Mouse (Mus musculus) lung, embryonic 14.5 days (tissue): ENCODE results near the gene Dek. TPM values are rescaled to one million over a fixed set of nuclear protein-coding genes. Genes with fewer than 3 reads are reported as not detected.
A peak's percentile ranks its signal among the peaks of the same experiment; 100 is the strongest.

Experiments
- ATAC-seq: fragments of 200-750 bp; cut with Nextera tagmentation; 2 replicates; pipeline ENCODE4 v1.8.0; 2017; ENCODE audit warnings: mild to moderate bottlenecking, moderate TSS enrichment, moderate library complexity; ENCODE audit not compliant: insufficient read depth
- DNase-seq: peaks from one replicate; pipeline ENCODE4 v3.0.0-alpha.2; 2015
- H3K27ac ChIP-seq: fragments of 300-500 bp; sonication (generic); 2 replicates; pipeline ENCODE4 v1.5.1; 2014; ENCODE audit warnings: low read depth, mild to moderate bottlenecking, moderate library complexity
- H3K27me3 ChIP-seq: fragments of 300-500 bp; sonication (generic); 2 replicates; pipeline ENCODE4 v1.6.1; 2014; ENCODE audit warnings: low read length, control low read depth; ENCODE audit not compliant: insufficient read depth
- H3K36me3 ChIP-seq: fragments of 300-500 bp; sonication (generic); 2 replicates; pipeline ENCODE4 v1.6.1; 2014; ENCODE audit warnings: control low read depth; ENCODE audit not compliant: insufficient read depth
- H3K4me1 ChIP-seq: fragments of 300-500 bp; sonication (generic); 2 replicates; pipeline ENCODE4 v1.6.1; 2014; ENCODE audit warnings: antibody characterized with exemption, control low read depth; ENCODE audit not compliant: insufficient read depth
- H3K4me2 ChIP-seq: fragments of 300-500 bp; sonication (generic); 2 replicates; pipeline ENCODE4 v1.6.1; 2014; ENCODE audit warnings: mild to moderate bottlenecking
- H3K4me3 ChIP-seq: fragments of 300-500 bp; sonication (generic); 2 replicates; pipeline ENCODE4 v1.5.1; 2014; ENCODE audit warnings: low read depth, low read length
- H3K9ac ChIP-seq: fragments of 300-500 bp; sonication (generic); 2 replicates; pipeline ENCODE4 v1.6.1; 2014
- H3K9me3 ChIP-seq: fragments of 300-500 bp; sonication (generic); 2 replicates; pipeline ENCODE4 v1.6.1; 2016; ENCODE audit warnings: low read depth, low read length, control low read depth
- CTCF ChIP-seq: IDR thresholded peaks from 2 replicates; pipeline ENCODE4 v1.5.1; 2016; ENCODE audit warnings: antibody characterized with exemption, low read depth
- WGBS: fragments of 180-500 bp; shearing (Covaris S2); extraction: QIAGEN DNeasy Blood & Tissue Kit; methylation state at CpG from one replicate; pipeline ENCODE4 v1.1.7; 2014; 5-methylcytosine and 5-hydroxymethylcytosine counted together
- polyA plus RNA-seq: library from polyadenylated mRNA; unstranded; fragments of >200 nt; fragmentation: Nextera tagmentation; extraction: Ambion mirVana; gene quantifications from 2 replicates; pipeline ENCODE4 v1.2.1, GENCODE M21; 2014

Gene Dek
- polyA plus RNA-seq, 1 experiment from 2014 or later: 326 TPM

DNA sequence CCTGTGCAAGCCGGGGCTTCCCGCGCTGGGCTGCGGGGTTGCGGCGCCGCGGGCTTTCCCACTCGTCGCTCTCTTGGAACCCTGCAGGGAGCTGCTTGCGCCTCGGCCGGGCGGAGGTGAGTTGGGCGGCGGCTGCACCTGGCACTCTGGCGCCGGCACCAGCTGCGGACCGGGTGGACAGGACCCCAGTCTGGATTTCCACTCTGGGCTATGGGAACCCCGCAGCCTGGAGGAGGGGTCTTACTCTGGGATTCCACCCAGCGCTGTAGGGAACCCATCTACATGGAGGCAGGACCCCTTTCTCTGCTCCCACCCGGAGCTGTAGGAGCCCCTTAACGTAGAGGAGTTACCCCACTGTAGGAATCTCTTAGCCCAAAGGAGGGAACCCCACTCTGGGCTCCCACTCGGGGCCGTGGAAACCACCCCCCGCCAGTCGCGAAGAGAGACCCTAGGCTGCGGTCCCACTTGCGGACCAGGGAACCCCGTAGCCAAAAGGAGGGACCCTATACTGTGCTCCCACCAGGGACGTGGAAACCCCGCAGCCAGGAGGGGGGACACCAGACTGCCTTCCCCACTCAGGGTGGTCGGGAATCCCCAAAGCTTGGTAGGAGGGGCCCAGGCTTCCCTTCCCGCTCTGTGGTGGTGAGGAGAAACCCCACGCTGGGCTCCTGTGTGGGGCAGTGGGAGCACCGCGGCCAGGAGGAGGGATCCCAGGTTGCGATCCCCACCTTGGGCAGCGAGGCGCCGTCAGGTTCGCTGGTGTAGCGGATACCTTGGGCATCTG is 62.0 kb downstream of the Dek start:
- peak; percentile 18 for DNase-seq
- ATAC-seq: peak; percentile 0
- no peak for TF ChIP-seq CTCF
- no peak overlapping the region for H3K27ac ChIP-seq
- WGBS: 1% methylated on average over 45 of the region's 45 CpGs
- H3K36me3 ChIP-seq: 0 out of 2 replicates have a peak, but pooled peaks cover 5% of the 10 kb centered on the region
- H3K4me1 ChIP-seq: peaks cover 4% of the 10 kb centered on the region; the same call in 1 of the 2 replicates
- no peaks in the 10 kb centered on the region for H3K9me3 ChIP-seq
- H3K9ac ChIP-seq: peak overlapping the region; percentile 64
- peak overlapping the region; percentile 100 for H3K4me2 ChIP-seq
- H3K4me3 ChIP-seq: peak overlapping the region; percentile 84
- H3K27me3 ChIP-seq: no peaks in the 10 kb centered on the region

DNA sequence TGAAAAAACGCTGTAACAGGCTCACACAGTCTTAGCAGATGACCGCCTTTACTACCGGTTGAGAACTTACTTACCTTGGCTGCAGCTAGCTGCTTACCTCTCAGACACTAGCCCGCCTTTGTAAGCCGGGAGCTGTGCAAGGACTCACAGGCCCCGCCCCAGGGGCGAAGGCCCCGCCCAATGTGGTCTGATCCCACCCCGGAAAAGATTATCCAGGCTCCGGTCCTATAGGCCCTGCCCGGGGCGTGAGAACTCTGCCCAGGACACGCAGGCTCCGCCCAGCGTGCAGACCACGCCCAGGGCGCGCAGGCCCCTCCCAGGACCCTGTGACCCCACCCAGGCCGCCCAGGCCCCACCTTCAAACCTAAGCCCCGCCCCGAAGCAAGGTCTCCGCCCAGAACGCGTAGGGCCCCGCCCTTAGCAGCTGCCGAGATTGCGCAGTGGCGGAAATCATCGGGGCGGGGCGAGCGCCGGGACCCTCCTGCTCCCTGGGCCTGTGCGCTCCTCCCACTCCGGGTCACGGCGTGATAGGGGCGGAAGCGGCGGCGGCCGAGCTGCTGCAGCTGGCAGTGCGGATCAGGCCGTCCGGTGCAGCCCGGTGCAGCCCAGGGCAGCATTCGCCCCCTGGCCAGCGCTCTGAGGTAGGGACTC is 62.8 kb downstream of the Dek start, which contains the start of gene Kdm1b:
TSS of gene Kdm1b (plus strand) at position 470 of the 651 bp plus-strand sequence.
- 1% methylated on average over 47 of the region's 48 CpGs for WGBS
- peaks cover 4% of the 10 kb centered on the region; the same call in 1 of the 2 replicates for H3K4me1 ChIP-seq

DNA sequence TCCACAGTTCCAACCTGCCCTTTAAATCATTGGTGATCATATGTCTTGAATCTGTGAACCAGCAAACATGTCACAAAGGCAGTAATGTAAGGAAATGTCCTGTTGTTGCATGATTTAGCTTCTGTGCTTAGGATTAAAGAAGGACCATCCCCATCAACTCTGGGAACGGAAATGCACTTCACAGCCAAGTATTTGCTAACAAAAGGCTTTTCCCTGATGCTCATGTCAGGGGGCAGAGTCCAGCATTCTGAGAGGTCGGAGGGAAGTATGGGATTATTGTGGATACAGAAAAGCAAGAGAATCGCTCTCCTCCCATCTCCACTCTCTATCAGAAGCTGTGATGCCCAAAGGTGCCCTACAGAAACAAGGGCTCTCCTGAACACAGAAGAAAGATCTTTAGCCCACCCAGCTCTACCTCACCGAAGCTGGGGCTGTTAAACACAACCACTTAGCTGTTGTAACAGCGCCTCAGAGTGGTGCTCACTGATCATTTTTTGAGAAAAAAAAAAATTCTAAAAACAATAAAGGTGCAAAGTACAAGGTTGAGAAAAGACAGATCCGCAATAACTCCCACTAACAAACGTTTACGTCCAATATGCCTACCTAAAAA is 63.9 kb downstream of the Dek start:
- no peak overlapping the region for H3K27ac ChIP-seq
- H3K4me1 ChIP-seq: peaks cover 4% of the 10 kb centered on the region; the same call in 1 of the 2 replicates
- no peak for TF ChIP-seq CTCF
- peak overlapping the region; percentile 84 for H3K4me3 ChIP-seq
- peak overlapping the region; percentile 100 for H3K4me2 ChIP-seq
- no peak overlapping the region for H3K9ac ChIP-seq
- H3K27me3 ChIP-seq: no peaks in the 10 kb centered on the region
- 43% methylated on average over 8 of the region's 8 CpGs for whole genome bisulfite sequencing
- no peaks in the 10 kb centered on the region for H3K36me3 ChIP-seq
- ATAC-seq (no peak), DNase-seq (peak; percentile 43)
- no peaks in the 10 kb centered on the region for H3K9me3 ChIP-seq

More for the DNA sequence above, 62.8 kb downstream of the Dek start, which contains the start of gene Kdm1b:
- H3K27ac ChIP-seq: no peak within 1 kb of the TSS
- no peaks in the 10 kb centered on the region for H3K9me3 ChIP-seq
- H3K4me2 ChIP-seq: peak within 1 kb of the TSS; percentile 100
- H3K9ac ChIP-seq: peak within 1 kb of the TSS; percentile 64
- DNase-seq (peak; percentile 99), ATAC-seq (peak; percentile 97)
- TF ChIP-seq CTCF: no peak
- H3K4me3 ChIP-seq: peak within 1 kb of the TSS; percentile 84
- no peaks in the 10 kb centered on the region for H3K36me3 ChIP-seq
- H3K27me3 ChIP-seq: no peaks in the 10 kb centered on the region

GRCm38 (mm10) chr13:47040061-47040460 is 65.9 kb downstream of the Dek start:
- H3K9me3 ChIP-seq: no peaks in the 10 kb centered on the region
- H3K4me2 ChIP-seq: no peak overlapping the region
- no peak overlapping the region for H3K9ac ChIP-seq
- H3K4me3 ChIP-seq: no peak overlapping the region
- no peaks in the 10 kb centered on the region for H3K36me3 ChIP-seq
- ATAC-seq: no peak
- H3K4me1 ChIP-seq: peaks cover 4% of the 10 kb centered on the region; the same call in 1 of the 2 replicates
- no peak overlapping the region for H3K27ac ChIP-seq
- H3K27me3 ChIP-seq: no peaks in the 10 kb centered on the region
- no peak for DNase-seq
- 83% methylated on average over 5 of the region's 5 CpGs for WGBS
- no peak for TF ChIP-seq CTCF

DNA sequence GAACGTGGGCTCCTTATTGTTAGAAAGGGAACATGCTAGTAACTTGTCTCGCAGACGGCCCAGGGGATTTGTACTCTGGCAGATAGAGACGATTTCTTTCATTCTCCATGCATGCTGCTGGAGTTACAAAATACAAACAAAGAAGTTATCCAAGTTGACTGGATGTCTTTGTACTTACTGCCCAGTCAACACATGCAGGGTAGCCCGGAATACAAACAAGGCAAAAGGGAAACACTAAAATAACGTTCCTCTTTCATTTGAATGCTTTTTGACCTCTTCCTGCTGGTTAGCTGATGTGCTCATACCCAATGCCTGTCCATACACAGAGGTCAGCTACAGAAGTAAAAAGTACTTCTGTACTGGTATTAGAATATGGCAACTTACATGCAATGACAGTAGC is 68.1 kb downstream of the Dek start:
- Histone ChIP-seq H3K36me3 (no peaks in the 10 kb centered on the region), H3K27ac (no peak overlapping the region), H3K4me3 (no peak overlapping the region), H3K4me2 (no peak overlapping the region), H3K27me3 (no peaks in the 10 kb centered on the region), H3K4me1 (no peaks in the 10 kb centered on the region), H3K9me3 (no peaks in the 10 kb centered on the region), H3K9ac (no peak overlapping the region)
- no peak for DNase-seq
- no peak for ATAC-seq
- no peak for TF ChIP-seq CTCF
- WGBS: 82% methylated on average over 6 of the region's 6 CpGs

Other genes starting within 250 kb of the Dek start
- gene Kif13a, start 176.3 kb downstream of the Dek start, polyA plus RNA-seq: 35.4 and 40.4 TPM in 2 replicates
- 3.5 and 3.8 TPM in 2 replicates for gene Nhlrc1, start 91.4 kb downstream of the Dek start, polyA plus RNA-seq
- gene Kdm1b, start 62.7 kb downstream of the Dek start, polyA plus RNA-seq: 11.8 and 12.5 TPM in 2 replicates
- 27.5 and 28.4 TPM in 2 replicates for gene Tpmt, start 61.5 kb downstream of the Dek start, polyA plus RNA-seq
- 1.2 and 1.5 TPM in 2 replicates for gene Rnf144b, start 16.5 kb upstream of the Dek start, polyA plus RNA-seq